Mouse (Mus musculus) limb, embryonic 10.5 days (tissue): ENCODE results near the gene Tsnax. TPM values are rescaled to one million over a fixed set of nuclear protein-coding genes. Genes with fewer than 3 reads are reported as not detected.

ENCODE experiments used
- DNase-seq: peaks from one replicate; pipeline ENCODE4 v3.0.0-alpha.2; 2017; ENCODE audit warnings: low spot score
- H3K27ac ChIP-seq: fragments of 300-500 bp; sonication (generic); 2 replicates; pipeline ENCODE4 v1.5.1; 2016; ENCODE audit warnings: mild to moderate bottlenecking
- H3K27me3 ChIP-seq: fragments of 300-500 bp; sonication (generic); 2 replicates; pipeline ENCODE4 v1.6.1; 2016; ENCODE audit warnings: low read depth, mild to moderate bottlenecking; ENCODE audit not compliant: poor library complexity, severe bottlenecking
- H3K36me3 ChIP-seq: fragments of 300-500 bp; sonication (generic); 2 replicates; pipeline ENCODE4 v1.6.1; 2016; ENCODE audit warnings: mild to moderate bottlenecking, moderate library complexity
- H3K4me1 ChIP-seq: fragments of 300-500 bp; sonication (generic); 2 replicates; pipeline ENCODE4 v1.6.1; 2016
- H3K4me3 ChIP-seq: fragments of 300-500 bp; sonication (generic); 2 replicates; pipeline ENCODE4 v1.5.1; 2016; ENCODE audit warnings: mild to moderate bottlenecking, moderate library complexity
- H3K9me3 ChIP-seq: fragments of 300-500 bp; sonication (generic); replicated peaks from 2 replicates; pipeline ENCODE4 v1.6.1; 2016; ENCODE audit warnings: mild to moderate bottlenecking
- WGBS: fragments of 180-500 bp; shearing (Covaris S2); methylation state at CpG from one replicate; pipeline ENCODE4 v1.1.7; 2016; 5-methylcytosine and 5-hydroxymethylcytosine counted together
- microRNA-seq: library from miRNA; unstranded; fragments of <30 nt; microRNA quantifications from one replicate; pipeline ENCODE4, GENCODE M21; 2017
- polyA plus RNA-seq: library from polyadenylated mRNA; unstranded; fragments of >200 nt; fragmentation: Nextera tagmentation; extraction: Ambion mirVana; gene quantifications from 2 replicates; pipeline ENCODE4 v1.2.1, GENCODE M21; 2016

The Tsnax gene
- polyA plus RNA-seq, 1 experiment from 2014 or later = 141 TPM

- H3K9me3 ChIP-seq = no peaks in the 10 kb centered on the region
- no peak for DNase-seq
- 94% methylated on average over 10 of the region's 10 CpGs for WGBS
- H3K27ac ChIP-seq = no peak overlapping the region
- H3K27me3 ChIP-seq = no peaks in the 10 kb centered on the region
- no peak overlapping the region for H3K4me3 ChIP-seq
- H3K4me1 ChIP-seq = peaks cover 40% of the 10 kb centered on the region
- no peaks in the 10 kb centered on the region for H3K36me3 ChIP-seq
Measured at GRCm38 (mm10) chr8:125074141-125074540, 61.3 kb downstream of the Tsnax start.

GRCm38 (mm10) chr8:125074581-125074980 is 61.8 kb downstream of the Tsnax start:
- no peak overlapping the region for H3K4me3 ChIP-seq
- 84% methylated on average over 2 of the region's 2 CpGs for WGBS
- H3K4me1 ChIP-seq = peaks cover 36% of the 10 kb centered on the region
- H3K36me3 ChIP-seq = no peaks in the 10 kb centered on the region
- no peak for DNase-seq
- H3K9me3 ChIP-seq = no peaks in the 10 kb centered on the region
- H3K27me3 ChIP-seq = no peaks in the 10 kb centered on the region
- H3K27ac ChIP-seq = no peak overlapping the region

DNA sequence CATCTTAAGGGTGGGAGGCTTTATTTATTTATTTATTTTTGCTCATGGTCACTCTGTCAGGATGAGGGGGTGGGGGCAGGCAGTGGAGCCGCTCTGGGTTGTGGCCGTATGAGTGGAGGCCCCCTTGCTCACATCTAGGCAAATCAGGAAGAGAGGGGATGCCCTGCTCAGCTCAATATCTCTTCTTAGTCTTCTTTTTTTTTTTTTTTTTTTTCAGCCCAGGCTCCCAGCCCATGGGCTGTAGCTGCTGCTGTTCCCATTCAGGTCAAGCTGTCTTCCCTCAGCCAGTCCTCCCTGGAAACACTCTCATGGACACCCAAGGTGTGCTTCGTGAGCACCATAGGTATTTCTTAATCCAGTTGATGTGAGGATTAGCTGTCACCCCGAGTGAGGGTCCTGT is 62.6 kb downstream of the Tsnax start:
- no peaks in the 10 kb centered on the region for H3K9me3 ChIP-seq
- H3K27ac ChIP-seq = no peak overlapping the region
- peaks cover 28% of the 10 kb centered on the region for H3K4me1 ChIP-seq
- 80% methylated on average over 4 of the region's 4 CpGs for WGBS
- no peak overlapping the region for H3K4me3 ChIP-seq
- no peaks in the 10 kb centered on the region for H3K36me3 ChIP-seq
- no peak for DNase-seq
- no peaks in the 10 kb centered on the region for H3K27me3 ChIP-seq

DNA sequence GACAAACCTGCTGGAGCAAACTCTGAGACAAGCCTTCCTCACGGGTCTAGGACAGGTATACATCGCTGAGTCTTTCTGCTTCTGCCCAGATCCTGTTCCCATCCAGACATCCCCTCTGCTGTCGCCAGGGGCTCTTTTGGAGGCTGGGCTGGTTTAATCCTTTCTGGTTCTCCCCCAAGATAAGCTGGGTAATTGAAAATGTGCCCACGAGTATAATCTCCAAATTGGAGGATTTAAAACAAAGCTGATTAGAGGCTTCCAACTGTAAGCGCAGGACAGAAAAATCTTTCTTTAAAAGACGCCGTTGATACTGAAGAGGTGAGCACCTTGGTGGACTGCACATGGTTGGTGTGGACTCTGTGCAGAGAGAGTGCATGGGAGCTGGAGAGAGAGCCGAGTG is 64.5 kb downstream of the Tsnax start:
- 86% methylated on average over 8 of the region's 8 CpGs for WGBS
- DNase-seq = no peak
- H3K4me3 ChIP-seq = no peak overlapping the region
- H3K9me3 ChIP-seq = no peaks in the 10 kb centered on the region
- no peaks in the 10 kb centered on the region for H3K27me3 ChIP-seq
- no peaks in the 10 kb centered on the region for H3K36me3 ChIP-seq
- H3K4me1 ChIP-seq = peaks cover 33% of the 10 kb centered on the region
- H3K27ac ChIP-seq = peak overlapping the region; percentile 65

- no peaks in the 10 kb centered on the region for H3K9me3 ChIP-seq
- no peaks in the 10 kb centered on the region for H3K27me3 ChIP-seq
- peaks cover 42% of the 10 kb centered on the region for H3K4me1 ChIP-seq
- H3K4me3 ChIP-seq = no peak overlapping the region
- no peaks in the 10 kb centered on the region for H3K36me3 ChIP-seq
- H3K27ac ChIP-seq = no peak overlapping the region; the same call in 1 of the 2 replicates
- 62% methylated on average over 9 of the region's 9 CpGs for WGBS
- no peak for DNase-seq
Measured at GRCm38 (mm10) chr8:125078771-125079384, 66.1 kb downstream of the Tsnax start.

DNA sequence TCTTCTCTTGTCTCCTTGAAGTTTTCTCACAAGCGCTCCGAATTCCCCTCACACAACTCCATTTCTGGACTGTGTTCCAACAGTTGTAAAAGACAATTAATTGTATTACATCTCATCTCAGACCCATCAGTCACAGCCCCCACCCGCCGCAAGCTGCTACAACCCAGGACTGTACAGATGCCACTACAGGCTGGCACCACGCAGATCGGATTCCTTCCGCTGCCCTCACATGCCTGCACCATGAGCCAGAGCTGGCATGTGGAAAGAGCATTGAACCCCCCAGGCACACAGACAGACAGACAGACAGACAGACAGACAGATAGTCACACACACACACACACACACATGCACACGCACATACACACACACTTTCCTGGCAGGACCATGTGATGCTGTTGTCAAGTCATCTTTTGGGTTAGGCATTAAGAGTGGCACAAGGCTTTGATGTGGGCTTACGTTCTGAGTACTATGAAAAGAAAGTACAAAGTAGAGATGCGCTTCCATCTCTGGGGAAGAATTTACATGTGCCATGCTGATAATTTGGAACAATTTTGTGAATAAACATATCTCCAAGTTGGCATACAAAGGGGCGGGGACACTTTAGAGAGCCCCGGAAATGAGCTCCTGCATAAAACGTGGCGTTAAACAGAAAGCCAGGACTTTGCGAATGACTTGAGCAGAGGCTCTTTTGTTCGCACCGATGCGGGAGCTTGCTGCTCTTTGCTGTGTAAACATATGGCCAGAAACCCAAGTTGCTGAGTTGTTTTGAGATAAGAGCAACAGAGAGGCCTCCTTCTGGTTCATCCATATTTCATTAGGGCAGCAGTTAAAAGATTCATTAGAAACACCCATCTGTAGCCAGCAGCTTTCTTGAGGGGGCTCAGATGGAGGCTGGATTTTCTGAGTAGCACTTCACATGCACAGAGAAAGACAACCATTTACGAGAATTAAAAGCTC is 67.9 kb downstream of the Tsnax start:
- DNase-seq = no peak
- WGBS = 87% methylated on average over 19 of the region's 19 CpGs
- Histone ChIP-seq H3K36me3 (no peaks in the 10 kb centered on the region), H3K27ac (no peak overlapping the region), H3K4me3 (no peak overlapping the region), H3K4me1 (peaks cover 50% of the 10 kb centered on the region), H3K9me3 (no peaks in the 10 kb centered on the region), H3K27me3 (no peaks in the 10 kb centered on the region)

GRCm38 (mm10) chr8:125083746-125084145 is 70.9 kb downstream of the Tsnax start:
- DNase-seq = no peak
- 84% methylated on average over 4 of the region's 4 CpGs for WGBS
- Histone ChIP-seq H3K36me3 (no peaks in the 10 kb centered on the region), H3K4me1 (peaks cover 36% of the 10 kb centered on the region), H3K27ac (peak overlapping the region; percentile 85), H3K27me3 (no peaks in the 10 kb centered on the region; the same call in 1 of the 2 replicates), H3K4me3 (no peak overlapping the region), H3K9me3 (no peaks in the 10 kb centered on the region)

Small RNA genes within 50 kb of the gene (microRNA-seq; reads per million reads assigned to microRNA genes)
- not detected for gene Gm22197

Other genes with a start within 250 kb of the Tsnax start
- gene Trim67, start 219.9 kb upstream of the Tsnax start, polyA plus RNA-seq = not detected in 2 replicates
- 133 and 142 TPM in 2 replicates for gene Gnpat, start 150.0 kb upstream of the Tsnax start, polyA plus RNA-seq
- gene 2810004N23Rik, start 149.9 kb upstream of the Tsnax start, polyA plus RNA-seq = 71.0 and 82.9 TPM in 2 replicates
- gene Exoc8, start 115.3 kb upstream of the Tsnax start, polyA plus RNA-seq = 8.7 and 9.2 TPM in 2 replicates
- 9.3 and 10.4 TPM in 2 replicates for gene Sprtn, start 115.1 kb upstream of the Tsnax start, polyA plus RNA-seq
- gene Egln1, start 63.7 kb upstream of the Tsnax start, polyA plus RNA-seq = 9.9 and 10.1 TPM in 2 replicates
- gene Disc1, start 41.2 kb downstream of the Tsnax start, polyA plus RNA-seq = 1.3 and 1.5 TPM in 2 replicates